Mouse (Mus musculus): ENCODE measurements around the gene Mettl7a2.

The Mettl7a2 gene

DNA sequence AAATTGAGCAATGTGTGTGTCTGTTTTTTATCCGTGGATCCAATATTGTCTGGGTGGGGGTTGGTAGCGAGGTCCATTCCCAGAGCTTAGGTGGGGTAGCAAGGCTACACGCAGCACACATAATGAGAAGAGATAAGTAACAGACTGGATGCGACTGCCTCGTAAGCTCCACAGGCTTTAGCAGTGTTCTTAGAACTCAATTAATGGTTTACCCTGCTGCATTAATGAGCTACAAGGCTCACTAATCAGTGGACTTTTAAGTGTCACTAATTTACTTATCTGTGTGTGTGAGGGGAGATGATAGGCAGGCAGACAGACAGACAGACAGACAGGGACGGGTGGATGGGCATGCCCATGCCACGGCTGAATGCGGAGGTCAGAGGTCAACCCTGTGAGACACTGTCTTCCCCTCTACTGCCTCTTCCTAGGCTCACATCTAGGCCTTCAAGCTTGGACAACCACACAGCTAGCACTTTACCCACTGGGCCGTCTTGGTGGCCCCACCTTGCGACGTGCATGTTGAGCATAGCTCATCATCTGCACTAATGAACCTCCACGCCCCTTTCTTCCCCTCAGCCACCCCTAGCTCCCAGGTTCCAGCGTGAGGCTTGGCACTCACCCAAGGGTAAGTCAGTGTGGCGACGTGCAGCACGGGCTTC is 47.7 kb downstream of the Mettl7a2 start:
- no peak for DNase-seq

DNA sequence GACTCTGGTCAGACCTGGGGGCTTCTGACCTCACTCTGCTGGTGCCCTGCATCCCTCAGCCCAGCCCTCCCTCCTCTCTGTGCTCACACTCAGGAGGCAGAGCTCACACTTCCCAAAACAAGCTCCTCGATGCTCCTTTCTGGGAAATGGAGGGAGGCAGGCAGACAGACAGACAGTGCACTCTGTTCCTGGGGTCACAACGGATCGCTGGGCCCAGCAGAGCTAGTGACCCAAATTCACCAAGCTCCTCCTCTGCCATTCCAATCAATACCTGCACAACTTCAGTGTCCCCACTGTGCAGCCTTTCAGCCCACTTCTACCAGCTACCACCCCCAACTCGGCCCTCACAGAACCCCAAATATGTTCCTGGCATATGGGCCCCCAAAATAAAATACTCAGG is 48.8 kb downstream of the Mettl7a2 start:
- no peak for DNase-seq

DNA sequence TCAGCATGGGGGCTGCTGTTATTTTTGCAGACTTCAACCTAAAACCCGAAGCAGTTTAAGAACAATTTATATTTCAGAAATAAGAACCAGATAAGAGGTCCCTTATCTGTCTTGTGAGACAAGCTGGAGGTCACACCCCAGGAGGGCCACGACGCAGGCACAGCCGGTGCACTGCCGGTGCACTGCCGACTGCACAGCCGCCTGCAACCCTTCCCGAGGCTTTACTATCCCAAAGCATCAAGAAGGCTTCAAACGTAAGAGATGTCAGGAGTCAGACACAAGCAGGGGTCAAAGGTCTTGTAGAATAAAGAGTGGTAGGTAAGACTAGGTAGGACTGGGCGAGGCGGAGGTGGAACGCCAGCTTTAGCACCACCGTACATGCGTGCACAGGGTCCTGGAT is 49.3 kb downstream of the Mettl7a2 start:
- DNase-seq, result no peak

DNA sequence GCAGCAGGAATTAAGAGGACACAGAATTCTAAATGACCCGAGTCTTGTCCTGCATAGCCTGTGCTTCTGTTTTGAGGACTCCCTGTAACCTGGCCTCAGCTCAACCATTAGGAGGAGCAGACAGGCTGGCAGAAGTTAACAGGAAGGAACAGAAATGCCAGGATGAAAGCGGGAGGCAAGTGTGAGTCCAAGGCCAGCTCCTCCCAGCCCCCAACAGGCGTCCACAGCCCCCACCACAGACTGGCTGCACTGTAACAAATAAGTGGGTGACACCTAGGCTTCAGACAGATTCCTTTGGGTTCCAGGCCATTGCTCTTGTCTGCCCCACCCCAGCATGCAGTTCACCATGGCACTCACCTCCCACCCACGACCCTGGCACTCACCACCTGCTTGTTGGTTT is 49.8 kb downstream of the Mettl7a2 start:
- DNase-seq, result no peak

DNA sequence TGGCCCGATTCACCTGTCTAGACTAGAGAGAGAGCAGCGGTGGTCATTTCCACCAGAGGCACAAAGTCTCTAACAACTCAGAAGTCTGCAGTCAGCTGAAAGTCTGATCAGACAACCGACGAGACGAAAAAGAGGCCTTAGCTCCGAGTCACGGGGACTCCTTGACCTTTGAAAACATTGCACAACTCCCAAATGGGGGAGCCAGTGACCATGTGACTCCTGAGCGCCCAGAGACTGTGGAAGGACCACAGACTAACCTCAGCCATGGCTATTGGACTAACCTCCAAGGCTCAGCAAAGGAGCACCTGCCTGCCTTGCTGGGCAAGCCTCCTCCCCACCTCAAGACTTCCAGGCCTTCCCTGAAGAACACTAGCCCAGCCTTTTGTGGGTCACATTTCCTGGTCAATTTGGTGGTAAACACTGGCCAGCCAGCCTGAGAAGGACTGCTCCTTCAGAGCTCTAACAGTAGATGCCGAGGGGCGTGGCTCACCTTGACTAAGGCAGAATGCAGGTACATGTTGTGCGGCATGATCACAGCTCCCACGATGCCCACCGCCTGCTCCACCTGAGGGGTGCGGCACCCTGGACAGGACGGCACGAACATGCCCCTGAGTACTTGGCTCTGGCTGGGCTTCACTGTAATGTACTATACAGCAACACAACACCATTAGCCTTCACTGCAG is 50.5 kb downstream of the Mettl7a2 start:
- no peak for DNase-seq

- DNase-seq, result no peak
Observed at GRCm38 (mm10) chr15:100406088-100406487, 53.1 kb downstream of the Mettl7a2 start.

DNA sequence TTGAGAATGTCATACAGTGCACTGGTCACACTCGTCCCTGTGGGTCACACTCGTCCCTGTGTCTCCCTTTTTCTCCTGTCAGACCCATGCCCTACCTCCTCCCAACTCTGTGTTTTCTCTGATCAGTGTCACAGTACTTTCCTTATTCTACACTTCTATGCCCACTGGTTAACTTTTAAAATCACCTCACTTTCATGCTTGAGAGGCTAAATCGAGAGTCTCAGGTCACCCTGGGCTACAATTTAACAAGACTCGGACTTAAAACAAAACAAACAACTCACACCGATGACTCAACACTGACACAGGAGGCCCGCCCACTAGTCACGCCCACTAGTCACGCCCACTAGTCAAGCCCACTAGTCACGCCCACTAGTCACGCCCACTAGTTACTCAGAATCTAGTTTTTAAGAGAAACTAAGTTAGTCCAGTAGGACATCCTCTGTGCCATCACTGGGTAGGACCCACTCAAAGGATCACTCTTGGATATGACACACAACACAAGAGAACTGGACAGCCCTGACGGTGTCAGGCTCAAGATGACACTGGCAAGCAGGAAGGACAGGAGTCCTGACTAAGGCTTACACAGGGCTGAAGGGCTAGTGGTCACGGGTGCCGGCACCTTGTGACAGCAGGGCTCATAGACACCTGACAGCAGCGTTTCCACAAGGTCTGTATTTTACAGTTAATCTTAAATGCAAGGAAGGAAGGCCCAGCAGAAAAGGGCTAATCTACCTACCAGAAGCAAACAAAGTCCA is 58.1 kb downstream of the Mettl7a2 start:
- DNase-seq, result peak; percentile 94

All from liver (tissue).